Comparison of ENCODE assay signal across 44 mouse cellular contexts in genomic region chr9:121911196-121911595, GRCm38 (mm10). TPM values are rescaled to one million over a fixed set of nuclear protein-coding genes. Genes with fewer than 3 reads are reported as not detected.
"Had no signal": no experiment of that assay in that cellular context is flagged by ENCODE, and none has a peak within 500 bp of the region (broad histone marks: within the 10 kb centered on the region; RNA-seq: fewer than 3 reads in every experiment).

No protein-coding gene starts in this region.

- H3K27ac ChIP-seq: left cerebral cortex, adult 2 months; limb, embryonic 10.5 days; limb, embryonic 12.5 days; limb, embryonic 13.5 days; limb, embryonic 15.5 days; liver, embryonic 13.5 days; liver, embryonic 14.5 days; liver, embryonic 15.5 days; lung, embryonic 15.5 days; macrophage; midbrain, embryonic 10.5 days; midbrain, embryonic 12.5 days; midbrain, embryonic 13.5 days; midbrain, embryonic 15.5 days; neural tube, embryonic 12.5 days; neural tube, embryonic 13.5 days had no signal

- H3K4me3 ChIP-seq: left cerebral cortex, adult 2 months; limb, embryonic 10.5 days; limb, embryonic 12.5 days; limb, embryonic 13.5 days; limb, embryonic 15.5 days; liver, embryonic 13.5 days; liver, embryonic 15.5 days; lung, embryonic 15.5 days; midbrain, embryonic 10.5 days; midbrain, embryonic 12.5 days; midbrain, embryonic 13.5 days; midbrain, embryonic 15.5 days; myocyte; neural tube, embryonic 12.5 days; neural tube, embryonic 13.5 days had no signal

- H3K9ac ChIP-seq: limb, embryonic 12.5 days; limb, embryonic 13.5 days; limb, embryonic 15.5 days; liver, embryonic 13.5 days; liver, embryonic 14.5 days; liver, embryonic 15.5 days; lung, embryonic 14.5 days; lung, embryonic 15.5 days; midbrain, embryonic 12.5 days; midbrain, embryonic 13.5 days; midbrain, embryonic 15.5 days; neural tube, embryonic 12.5 days; neural tube, embryonic 13.5 days had no signal

- ATAC-seq: lung, postnatal 0 days; midbrain, embryonic 13.5 days; midbrain, embryonic 15.5 days; midbrain, embryonic 16.5 days had no signal

- H3K36me3 ChIP-seq: limb, embryonic 10.5 days; limb, embryonic 12.5 days; limb, embryonic 13.5 days; limb, embryonic 15.5 days; liver, embryonic 13.5 days; liver, embryonic 15.5 days; lung, embryonic 15.5 days; midbrain, embryonic 10.5 days; midbrain, embryonic 12.5 days; midbrain, embryonic 13.5 days; midbrain, embryonic 15.5 days; neural tube, embryonic 12.5 days; neural tube, embryonic 13.5 days had no signal

- H3K27me3 ChIP-seq: limb, embryonic 12.5 days; limb, embryonic 13.5 days; limb, embryonic 15.5 days; liver, embryonic 13.5 days; liver, embryonic 15.5 days; lung, embryonic 15.5 days; midbrain, embryonic 13.5 days; midbrain, embryonic 15.5 days; neural tube, embryonic 12.5 days; neural tube, embryonic 13.5 days had no signal

- H3K4me2 ChIP-seq: limb, embryonic 12.5 days; limb, embryonic 13.5 days; limb, embryonic 15.5 days; liver, embryonic 11.5 days; liver, embryonic 13.5 days; liver, embryonic 15.5 days; lung, embryonic 14.5 days; lung, embryonic 15.5 days; midbrain, embryonic 11.5 days; midbrain, embryonic 12.5 days; midbrain, embryonic 13.5 days; midbrain, embryonic 15.5 days; neural tube, embryonic 12.5 days; neural tube, embryonic 13.5 days had no signal

- H3K4me1 ChIP-seq: limb, embryonic 10.5 days; limb, embryonic 12.5 days; limb, embryonic 13.5 days; limb, embryonic 15.5 days; lung, embryonic 15.5 days; midbrain, embryonic 10.5 days; midbrain, embryonic 12.5 days; midbrain, embryonic 13.5 days; midbrain, embryonic 15.5 days; neural tube, embryonic 12.5 days; neural tube, embryonic 13.5 days had no signal

- DNase-seq: left cerebral cortex, postnatal 4 days; liver, embryonic 13.5 days; lung, adult 18-20 months; lung, adult 2 months; lung, embryonic 14.5 days; lung, postnatal 10 days; lung, postnatal 14 days; lung, postnatal 36 days; lung, postnatal 4 days; midbrain, embryonic 14.5 days had no signal

- H3K9me3 ChIP-seq: limb, embryonic 10.5 days; limb, embryonic 12.5 days; limb, embryonic 13.5 days; limb, embryonic 15.5 days; liver, embryonic 13.5 days; liver, embryonic 15.5 days; lung, embryonic 15.5 days; midbrain, embryonic 10.5 days; midbrain, embryonic 12.5 days; midbrain, embryonic 13.5 days; midbrain, embryonic 15.5 days; neural tube, embryonic 12.5 days; neural tube, embryonic 13.5 days had no signal

RNA-seq across cellular contexts. Expression of gene Cyp8b1, which starts 4.9 kb away (rescaled TPM):
- total RNA-seq: left cerebral cortex, adult 2 months; left cerebral cortex, adult 8-10 months; left cerebral cortex, postnatal 10 days; left cerebral cortex, postnatal 14 days; left cerebral cortex, postnatal 25 days; left cerebral cortex, postnatal 36 days; left cerebral cortex, postnatal 4 days; megakaryocyte progenitor cell, adult 5-6 weeks; megakaryocyte-erythroid progenitor cell, adult 5-6 weeks; midbrain, postnatal 0 days; monocyte, adult 5-6 weeks had no signal
- polyA plus RNA-seq: limb, embryonic 10.5 days; limb, embryonic 11.5 days; limb, embryonic 12.5 days; limb, embryonic 13.5 days; limb, embryonic 14.5 days; limb, embryonic 15.5 days; liver, embryonic 11.5 days; lung, embryonic 14.5 days; lung, embryonic 15.5 days; lung, embryonic 16.5 days; macrophage; midbrain, embryonic 10.5 days; midbrain, embryonic 11.5 days; midbrain, embryonic 12.5 days; midbrain, embryonic 13.5 days; midbrain, embryonic 14.5 days; midbrain, embryonic 15.5 days; midbrain, embryonic 16.5 days; midbrain, postnatal 0 days; myocyte; neural tube, embryonic 11.5 days; neural tube, embryonic 12.5 days; neural tube, embryonic 13.5 days had no signal

RNA-seq across cellular contexts. Expression of gene Ackr2, which starts 13.0 kb away (rescaled TPM):
- total RNA-seq: megakaryocyte progenitor cell, adult 5-6 weeks; megakaryocyte, adult 5-6 weeks; megakaryocyte-erythroid progenitor cell, adult 5-6 weeks had no signal
- polyA plus RNA-seq: limb, embryonic 12.5 days; macrophage had no signal

RNA-seq across cellular contexts. Expression of gene Fam198a, which starts 39.6 kb away (rescaled TPM):
- total RNA-seq: megakaryocyte, adult 5-6 weeks; monocyte, adult 5-6 weeks had no signal
- polyA plus RNA-seq: macrophage had no signal
